Comparison of ENCODE assay signal across 9 mouse cellular contexts in the genomic region with DNA sequence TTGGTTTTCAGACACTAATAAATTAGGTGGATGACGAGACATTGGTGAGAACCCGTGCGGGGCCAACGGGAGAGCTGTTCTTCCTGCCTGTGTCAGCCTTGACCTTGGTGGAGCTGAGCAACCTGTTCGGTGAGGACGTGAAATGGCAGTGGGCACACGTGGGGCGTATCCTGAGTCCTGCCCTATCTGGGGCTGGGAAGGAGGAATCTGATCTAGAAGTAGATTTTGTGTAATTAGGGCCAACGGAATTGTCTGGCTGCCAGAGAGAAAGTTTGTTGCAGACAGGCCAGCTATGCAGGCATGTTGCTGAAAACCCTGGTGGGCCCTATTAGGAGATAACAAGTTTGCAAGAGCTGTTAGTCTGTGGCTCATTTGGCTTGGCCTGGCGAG.
DNase-seq lines count a peak whose midpoint lies in the region; ATAC-seq and TF ChIP-seq lines count a peak whose summit lies in the region.
"Had no signal": no experiment of that assay in that cellular context is flagged by ENCODE, and none has a peak within 500 bp of the region (broad histone marks: within the 10 kb centered on the region; RNA-seq: fewer than 3 reads in every experiment).

No protein-coding gene starts in this region.

- 0 out of 2 replicates have a peak overlapping the region, but pooled peaks have one; percentile 41 for H3K27ac ChIP-seq in forebrain, embryonic 10.5 days
- no peak overlapping the region for H3K27ac ChIP-seq in forebrain, postnatal 0 days (ENCODE audit: low read depth, low read length)
- H3K27ac ChIP-seq in intestine, postnatal 0 days (ENCODE audit: low read depth, low read length): no peak overlapping the region

- H3K9ac ChIP-seq in forebrain, postnatal 0 days: no peak overlapping the region
- H3K9ac ChIP-seq in intestine, postnatal 0 days (ENCODE audit: low read depth, low read length): no peak overlapping the region

- no peak overlapping the region for H3K4me2 ChIP-seq in forebrain, postnatal 0 days (ENCODE audit: low read depth)
- no peak overlapping the region for H3K4me2 ChIP-seq in intestine, postnatal 0 days (replicated peaks; ENCODE audit: low read depth)

- WGBS in forebrain, embryonic 10.5 days: 85% methylated on average over 10 of the region's 10 CpGs
- 35% methylated on average over 10 of the region's 10 CpGs for WGBS in forebrain, postnatal 0 days
- WGBS in intestine, postnatal 0 days: 26% methylated on average over 10 of the region's 10 CpGs

- H3K4me3 ChIP-seq in forebrain, embryonic 10.5 days: no peak overlapping the region
- no peak overlapping the region for H3K4me3 ChIP-seq in forebrain, postnatal 0 days (ENCODE audit: low read depth, low read length)
- H3K4me3 ChIP-seq in intestine, postnatal 0 days (ENCODE audit: low read depth, low read length): no peak overlapping the region

- H3K9me3 ChIP-seq in forebrain, embryonic 10.5 days: no peaks in the 10 kb centered on the region
- no peaks in the 10 kb centered on the region for H3K9me3 ChIP-seq in forebrain, postnatal 0 days (ENCODE audit: low read length)
- H3K9me3 ChIP-seq in intestine, postnatal 0 days (ENCODE audit: control insufficient read depth): no peaks in the 10 kb centered on the region

- no peaks in the 10 kb centered on the region for H3K36me3 ChIP-seq in forebrain, embryonic 10.5 days (replicated peaks)
- H3K36me3 ChIP-seq in forebrain, postnatal 0 days (ENCODE audit: insufficient read depth): no peaks in the 10 kb centered on the region
- no peaks in the 10 kb centered on the region for H3K36me3 ChIP-seq in intestine, postnatal 0 days (ENCODE audit: control insufficient read depth, insufficient read depth)

- no peak for DNase-seq in forebrain, embryonic 10.5 days (ENCODE audit: extremely low spot score, low spot score)
- DNase-seq in forebrain, postnatal 0 days: no peak
- peak; percentile 28 for DNase-seq in retina, postnatal 1 day
- DNase-seq in retina, embryonic 14.5 days (ENCODE audit: low spot score): no peak
- peak; percentile 34 for DNase-seq in urinary bladder, postnatal 25 days (ENCODE audit: low spot score)
- DNase-seq: cerebellum, postnatal 14 days had no signal

- TF ChIP-seq CTCF in forebrain, postnatal 0 days (IDR thresholded peaks at IDR 0.05; ENCODE audit: low read depth): no peak
- TF ChIP-seq CTCF in intestine, postnatal 0 days (IDR thresholded peaks at IDR 0.05; ENCODE audit: low read depth): no peak

- ATAC-seq in forebrain, postnatal 0 days: no peak
- ATAC-seq in intestine, postnatal 0 days: 0 out of 2 replicates have a peak, but pooled peaks have one; percentile 16
- no peak for ATAC-seq in activated CD4-positive, CD25-positive, alpha-beta regulatory T cell, adult 4 months
- ATAC-seq in CD4-positive, CD25-positive, alpha-beta regulatory T cell, adult 4 months: no peak

- H3K27me3 ChIP-seq in forebrain, embryonic 10.5 days (ENCODE audit: poor library complexity, severe bottlenecking): no peaks in the 10 kb centered on the region
- H3K27me3 ChIP-seq in forebrain, postnatal 0 days (ENCODE audit: insufficient read depth, low read length): no peaks in the 10 kb centered on the region
- H3K27me3 ChIP-seq in intestine, postnatal 0 days (replicated peaks; ENCODE audit: control insufficient read depth, insufficient read depth, low read length): no peaks in the 10 kb centered on the region

- peaks cover 24% of the 10 kb centered on the region for H3K4me1 ChIP-seq in forebrain, embryonic 10.5 days
- no peaks in the 10 kb centered on the region for H3K4me1 ChIP-seq in forebrain, postnatal 0 days (ENCODE audit: insufficient read depth)
- no peaks in the 10 kb centered on the region for H3K4me1 ChIP-seq in intestine, postnatal 0 days (replicated peaks; ENCODE audit: control insufficient read depth, insufficient read depth, low read length)

Comparison
In these comparisons a context has a peak if more than half of its experiments do, and no peak if none do; other contexts are left out.
1. DNase-seq: peak in retina, postnatal 1 day (single experiment) and urinary bladder, postnatal 25 days (single experiment); none in forebrain, embryonic 10.5 days (single experiment), forebrain, postnatal 0 days (single experiment) and retina, embryonic 14.5 days (single experiment).